Mouse (Mus musculus): ENCODE measurements at regions not wholly inside any gene's neighbourhood (a gene's known extent, or its start where the extent isn't known, plus 50 kb on each side); places are given as distances from the start of the nearest gene placed in this dataset.

DNA sequence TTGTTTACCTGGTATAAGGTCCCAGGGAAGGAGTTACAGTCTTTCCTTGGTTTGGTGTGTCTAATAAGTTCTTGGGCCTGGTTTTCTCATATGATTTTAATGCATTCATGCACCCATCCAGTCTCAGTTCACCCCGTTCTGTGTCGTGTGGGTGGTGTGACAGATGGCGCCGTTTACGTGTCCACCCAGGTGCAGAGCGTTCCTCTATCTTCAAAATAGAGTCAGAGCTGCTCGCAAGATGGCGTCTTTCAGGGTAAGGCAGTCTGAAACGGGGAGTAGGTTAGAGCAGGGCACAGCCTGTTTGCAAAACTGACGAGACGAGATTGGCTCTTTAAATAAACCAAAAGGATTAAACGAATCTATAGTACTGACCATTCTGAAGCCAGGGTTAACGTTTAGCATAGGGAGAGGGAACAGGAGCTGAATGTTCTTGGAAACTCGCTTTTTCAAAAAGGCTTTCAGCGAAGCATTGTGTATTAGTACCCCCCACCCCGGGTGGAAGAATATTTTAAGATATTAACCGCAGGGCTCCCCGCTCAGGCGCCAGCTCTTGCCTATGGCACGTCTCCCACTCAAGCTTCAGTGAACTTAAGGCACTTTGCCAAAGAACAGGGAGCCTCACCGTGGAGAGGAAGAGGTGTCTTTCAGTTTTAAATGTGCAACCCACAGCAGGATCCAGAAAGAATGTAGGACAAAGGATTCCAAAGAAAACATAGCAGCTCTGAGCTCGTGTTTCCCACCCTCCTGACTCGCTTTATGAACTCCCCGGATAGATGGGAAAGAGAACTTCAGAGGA is 241.7 kb upstream of the Pfn2 start:
- DNase-seq = no peak

DNA sequence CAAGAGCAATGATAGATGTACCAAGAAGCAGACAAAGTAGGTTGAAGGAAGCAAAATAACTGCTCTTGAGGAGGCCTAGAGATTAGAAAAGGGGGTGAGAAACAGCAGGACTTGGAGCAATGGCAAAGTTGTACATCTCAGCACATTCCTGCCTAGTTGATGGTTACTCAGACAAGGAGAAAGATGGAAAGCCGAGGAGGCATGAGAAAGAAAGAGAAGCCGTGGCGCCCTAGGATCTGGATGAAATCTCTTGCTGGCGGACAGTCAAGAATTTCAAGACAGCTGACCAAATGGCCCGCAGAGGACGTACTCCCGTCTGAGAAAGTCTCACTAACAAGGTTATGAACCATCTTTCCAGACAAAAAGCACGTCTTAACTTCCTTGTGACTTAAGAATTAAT is 242.5 kb upstream of the Pfn2 start:
- DNase-seq = no peak

DNA sequence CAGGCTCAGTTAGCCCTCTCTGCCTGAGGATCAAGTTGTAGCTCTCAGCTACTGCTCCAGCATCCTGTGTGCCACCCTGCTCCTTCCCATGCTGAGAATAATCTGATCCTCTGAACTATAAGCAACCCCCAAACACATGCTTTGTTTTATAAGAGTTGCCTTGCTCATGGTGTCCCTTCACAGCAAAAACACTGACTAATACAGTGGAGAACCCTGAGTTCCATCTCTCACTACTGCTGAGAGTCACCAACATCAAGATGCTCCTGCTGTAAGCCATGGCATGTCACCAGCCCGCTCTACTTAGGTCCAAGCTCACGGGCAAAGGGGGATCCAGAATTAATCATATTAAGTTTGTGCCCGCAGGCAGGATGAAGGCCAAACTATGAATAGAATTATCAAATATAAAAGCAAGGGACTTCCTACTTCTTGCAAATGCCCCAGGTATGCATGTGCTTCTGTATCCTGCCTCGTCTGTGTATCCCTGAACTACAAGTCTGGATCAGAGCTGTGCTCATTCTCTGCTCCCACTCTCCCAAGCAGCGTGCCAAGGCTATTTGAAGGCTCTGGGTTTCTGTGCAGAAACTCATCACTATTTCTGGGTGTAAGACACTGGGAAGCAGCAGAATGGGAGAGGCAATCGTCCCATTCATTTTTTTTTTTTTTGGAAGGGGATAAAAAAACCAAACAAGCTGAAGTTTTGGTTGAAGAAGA is 243.7 kb upstream of the Pfn2 start:
- no peak for DNase-seq

DNA sequence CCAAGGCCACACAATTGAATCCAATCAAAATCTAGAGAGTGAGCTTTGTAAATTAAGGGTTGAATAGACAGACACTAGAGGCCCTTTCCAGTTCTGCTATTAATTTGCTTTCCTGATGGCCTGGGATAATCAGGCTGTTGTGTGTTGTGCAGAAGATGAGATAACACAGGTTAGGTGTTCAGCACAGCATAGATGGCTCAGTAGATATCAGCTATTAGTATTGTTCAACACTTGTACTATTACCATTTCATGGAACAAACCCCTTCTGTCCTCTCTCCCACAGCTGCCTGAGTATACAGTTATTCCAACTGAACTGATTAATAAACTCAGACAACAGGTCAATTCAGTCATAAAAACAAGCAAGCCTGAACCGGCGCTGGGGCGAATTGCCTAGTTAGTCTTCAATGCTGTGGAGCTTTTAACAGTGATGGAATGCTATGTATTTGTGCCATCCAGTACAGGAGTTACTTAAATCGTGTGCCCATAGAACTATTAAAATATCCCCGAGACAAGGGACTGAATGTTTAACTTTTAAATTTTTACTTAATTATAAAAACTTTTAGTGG is 263.1 kb upstream of the Pfn2 start:
- DNase-seq = no peak

DNA sequence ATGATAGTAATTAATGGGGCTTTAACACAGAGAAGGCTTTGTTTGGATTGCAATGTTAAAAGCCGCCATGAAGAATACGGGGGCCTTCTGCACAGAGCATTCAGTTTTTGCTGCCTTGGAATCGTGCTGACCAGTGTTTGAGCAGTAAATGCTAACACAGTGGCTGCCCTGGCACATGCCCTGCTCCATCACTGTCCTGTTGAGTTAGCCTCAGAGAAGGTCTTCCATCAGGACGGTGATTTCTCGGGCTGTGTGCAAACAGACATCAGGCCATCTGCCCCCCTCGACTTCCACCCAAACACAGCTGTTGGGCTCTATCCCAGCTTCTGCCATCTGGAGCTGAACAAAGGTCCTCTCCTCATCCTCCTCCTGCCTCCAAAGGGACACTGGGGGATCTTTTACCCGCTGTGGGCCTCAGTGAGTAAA is 264.6 kb upstream of the Pfn2 start:
- no peak for DNase-seq

DNA sequence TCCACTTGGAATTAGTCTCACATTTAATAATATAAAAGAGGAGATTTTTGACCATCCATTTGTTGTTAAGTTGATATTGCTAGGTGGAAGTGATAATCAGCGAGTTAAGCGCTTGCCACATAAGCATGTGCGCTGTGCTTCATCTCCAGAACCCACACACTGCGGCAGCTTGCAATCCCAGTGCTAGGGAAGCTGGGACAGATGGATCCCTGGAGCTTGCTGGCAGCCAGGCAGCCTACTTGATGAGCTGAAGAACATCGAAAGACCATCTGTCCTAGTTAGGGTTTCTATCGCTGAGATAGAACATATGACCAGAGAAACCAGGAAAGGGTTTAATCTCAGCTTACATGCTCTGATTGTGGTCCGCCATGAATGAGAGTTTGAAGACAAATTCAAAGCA is 266.1 kb upstream of the Pfn2 start:
- DNase-seq = no peak

DNA sequence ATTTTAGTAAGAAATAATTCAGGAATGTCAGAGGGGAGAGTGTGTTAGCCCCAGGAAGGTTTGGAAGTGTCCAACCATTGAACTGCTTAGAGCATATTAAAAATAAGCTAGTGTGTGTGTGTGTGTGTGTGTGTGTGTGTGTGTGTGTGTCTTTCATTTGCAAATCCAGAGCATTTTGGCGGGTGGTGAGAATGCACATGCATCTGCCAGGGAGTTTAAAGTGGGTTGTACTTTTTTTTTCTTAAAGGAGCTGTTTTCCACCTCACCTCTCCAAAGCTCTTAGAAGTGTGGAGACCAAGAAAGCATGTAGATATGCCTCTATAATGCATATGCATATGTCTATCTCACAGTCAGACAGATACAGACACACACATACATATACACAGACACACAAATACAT is 267.6 kb upstream of the Pfn2 start:
- DNase-seq = no peak

DNA sequence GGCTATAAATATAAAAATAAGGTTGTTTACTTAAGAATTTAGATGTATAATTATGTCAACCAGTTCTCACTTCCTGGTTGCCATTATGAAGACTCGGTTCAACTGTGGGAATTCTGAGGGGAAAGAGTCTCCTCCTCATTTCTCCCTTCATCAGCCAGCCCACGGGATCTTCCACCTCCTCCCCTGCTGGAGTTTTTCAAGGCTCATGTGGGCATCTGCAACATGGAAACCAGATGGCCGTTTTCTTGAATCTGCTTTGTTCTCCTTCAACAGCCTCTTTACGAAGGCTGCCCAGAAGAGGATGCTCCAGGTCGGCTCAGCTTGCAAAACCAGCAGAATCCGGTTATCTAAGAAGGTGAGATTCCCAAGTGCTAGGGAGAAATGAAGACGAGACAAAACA is 269.0 kb upstream of the Pfn2 start:
- DNase-seq = no peak

DNA sequence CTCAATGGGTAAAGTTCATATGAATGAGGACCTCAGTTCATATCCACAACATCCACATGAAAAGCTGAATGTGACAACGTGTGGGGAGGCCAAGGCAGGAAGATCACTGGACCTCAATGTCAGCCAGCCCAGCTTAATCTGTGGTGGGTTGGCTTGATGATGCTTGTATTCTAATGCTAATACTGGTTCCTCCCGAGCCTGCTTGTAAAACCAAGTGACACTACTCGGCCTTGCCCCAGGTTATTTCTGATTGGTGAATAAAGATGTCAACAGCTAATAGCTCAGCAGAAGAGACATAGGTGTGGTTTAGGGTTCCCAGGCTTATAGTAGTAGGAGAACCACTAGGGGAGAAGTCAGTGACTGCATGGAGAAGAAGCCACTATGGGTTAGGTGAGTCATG is 272.2 kb upstream of the Pfn2 start:
- no peak for DNase-seq

DNA sequence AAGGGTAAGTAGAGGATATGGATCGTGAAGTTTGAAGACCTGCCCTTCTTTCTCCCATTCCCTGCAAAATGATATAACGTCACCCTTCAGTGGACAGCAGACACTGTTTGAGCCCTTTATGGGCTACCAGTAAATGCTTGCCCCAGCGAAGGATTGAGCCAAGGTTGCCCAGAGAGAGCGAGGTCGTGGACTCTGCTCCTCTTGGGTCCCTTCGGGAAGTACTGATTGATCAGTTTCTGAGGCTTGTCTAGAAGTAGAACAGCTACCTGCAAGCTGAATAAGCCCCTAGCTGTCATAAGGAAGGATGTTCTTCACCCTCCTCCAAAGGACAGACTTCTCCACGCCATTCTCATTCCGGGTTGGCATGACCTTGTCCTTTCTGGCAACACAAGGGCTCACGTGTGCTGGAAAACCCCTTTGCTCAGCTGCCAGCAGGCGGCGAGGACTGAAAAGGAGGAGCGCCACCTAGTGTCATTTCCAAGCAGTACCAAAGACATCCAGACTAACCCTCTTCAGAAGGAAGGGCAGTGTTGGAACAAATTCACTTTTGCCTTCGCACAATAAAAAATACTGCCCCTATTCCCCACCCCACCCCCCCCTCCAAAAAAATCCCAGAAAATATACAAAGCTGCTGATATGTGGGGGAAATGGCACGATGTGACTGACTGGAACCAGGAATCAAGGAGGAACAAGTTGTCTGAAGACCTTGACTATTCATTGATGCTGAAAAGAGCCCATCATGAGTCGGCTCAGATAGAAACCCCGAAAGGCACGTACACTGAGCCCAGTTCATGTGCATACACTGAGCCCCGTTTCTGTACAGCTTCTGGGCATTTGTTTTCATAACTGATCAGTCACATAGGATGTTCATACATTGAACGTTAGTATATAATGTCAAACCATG is 274.8 kb upstream of the Pfn2 start:
- peak; percentile 76 for DNase-seq

DNA sequence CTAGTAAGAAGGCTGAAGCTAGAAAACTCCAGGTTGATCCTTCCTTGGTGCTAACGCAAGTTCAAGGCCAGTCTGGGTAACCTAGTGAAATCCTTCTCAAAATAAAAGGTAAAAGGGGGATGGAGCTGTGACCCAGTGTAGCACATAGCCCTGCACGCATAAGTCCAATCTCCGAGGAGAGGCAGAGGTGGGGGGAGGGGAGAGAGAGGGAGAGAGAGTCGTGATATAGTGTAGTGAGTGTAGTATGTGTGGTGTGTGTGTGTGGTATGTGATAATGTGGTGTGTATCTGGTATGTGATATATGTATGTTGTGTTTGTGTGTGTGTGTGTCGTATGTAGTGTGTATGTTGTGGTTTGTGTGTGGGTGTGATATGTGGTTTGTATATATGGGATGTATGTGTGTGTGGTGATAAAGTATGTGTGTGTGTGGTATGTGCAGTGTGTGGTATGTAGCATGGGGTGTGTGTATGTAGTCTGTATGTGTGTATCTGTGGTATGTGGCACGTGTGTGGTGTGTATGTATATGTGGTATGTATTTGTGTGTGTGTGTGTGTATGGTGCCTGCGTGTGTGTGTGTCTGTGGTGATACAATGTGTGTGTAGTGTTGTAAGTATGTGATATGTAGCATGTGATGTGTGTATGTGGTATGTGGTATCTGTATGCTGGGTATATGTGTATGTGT is 275.7 kb upstream of the Pfn2 start:
- no peak for DNase-seq

DNA sequence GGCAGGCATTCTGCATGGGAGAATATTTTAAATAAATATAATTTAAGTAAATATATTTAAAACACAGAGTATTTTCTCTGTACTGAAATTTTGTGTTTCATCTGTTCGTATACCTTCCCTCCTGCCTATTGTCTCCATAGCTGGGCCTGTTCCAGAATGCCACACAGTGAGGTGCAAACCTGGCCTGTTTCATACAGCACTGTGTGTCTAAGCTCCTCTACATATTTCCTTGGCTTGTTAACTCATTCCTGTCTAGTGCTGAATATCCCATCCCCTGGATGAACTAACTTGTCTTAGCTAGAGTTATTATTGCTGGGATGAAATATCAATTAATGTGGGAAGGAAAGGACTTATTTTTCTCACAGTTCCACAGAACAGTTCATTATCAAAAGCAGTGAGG is 277.0 kb upstream of the Pfn2 start:
- no peak for DNase-seq

DNA sequence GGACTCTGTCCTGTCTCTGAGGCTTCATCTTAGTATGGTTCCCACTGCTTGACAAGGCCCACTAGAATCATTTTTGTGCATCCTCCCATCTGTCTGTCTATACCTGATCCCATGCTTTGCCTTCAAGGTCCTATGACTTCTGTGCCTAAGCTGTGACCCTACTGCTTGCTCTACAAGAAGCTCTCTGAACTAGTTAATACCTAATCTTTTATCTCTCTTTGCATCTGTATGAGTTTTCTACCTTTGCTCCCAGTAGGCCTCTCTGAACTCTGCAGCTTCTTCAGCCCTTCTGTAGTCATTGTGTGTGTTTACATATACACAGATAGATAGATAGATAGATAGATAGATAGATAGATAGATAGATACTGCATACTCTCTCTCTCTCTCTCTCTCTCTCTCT is 279.1 kb upstream of the Pfn2 start:
- no peak for DNase-seq

DNA sequence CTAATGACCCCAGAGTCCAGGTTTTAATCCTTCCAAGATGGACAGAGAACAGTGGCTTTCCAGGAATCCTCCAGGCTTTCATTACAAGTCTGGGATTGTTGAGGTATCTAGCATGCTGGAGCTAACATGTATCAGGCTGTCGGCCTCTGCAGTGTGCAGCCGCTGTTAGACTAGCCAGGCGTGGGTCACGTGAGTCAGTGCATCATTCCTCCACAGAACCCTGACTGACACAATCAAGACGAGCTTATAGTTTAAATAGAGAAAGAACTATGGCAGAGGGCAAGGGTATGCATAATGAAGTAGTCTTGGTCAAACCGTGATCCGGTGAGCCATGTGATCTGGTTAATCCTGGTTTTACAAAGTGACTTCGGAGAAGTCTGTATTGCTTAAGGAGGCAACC is 280.2 kb upstream of the Pfn2 start:
- DNase-seq = no peak

DNA sequence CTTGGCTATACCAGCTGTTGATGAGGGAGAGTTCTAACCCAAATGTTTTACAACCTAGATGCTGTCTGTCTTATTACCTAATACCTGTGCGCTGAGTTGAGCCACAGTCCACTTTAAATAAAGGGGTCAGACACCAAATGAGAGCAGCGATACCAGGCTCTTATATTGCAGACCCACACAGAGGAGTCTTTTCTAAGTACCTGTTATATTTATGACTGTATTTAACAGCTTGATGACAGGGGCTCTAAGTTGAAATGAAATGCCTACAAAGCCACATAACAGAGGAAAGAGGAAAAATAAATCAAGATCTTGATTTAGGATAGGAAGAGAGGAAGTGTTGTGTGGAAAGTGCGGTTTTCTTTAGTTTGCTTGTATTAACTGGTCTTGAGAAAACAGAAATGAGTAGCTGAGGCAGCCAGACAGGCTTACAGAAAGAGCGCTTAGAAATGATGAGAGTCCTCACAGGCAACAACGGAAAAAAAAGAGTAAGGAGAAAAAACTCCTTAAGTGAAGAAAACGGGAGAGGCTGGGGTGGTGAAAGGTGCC is 281.6 kb upstream of the Pfn2 start:
- DNase-seq = no peak

DNA sequence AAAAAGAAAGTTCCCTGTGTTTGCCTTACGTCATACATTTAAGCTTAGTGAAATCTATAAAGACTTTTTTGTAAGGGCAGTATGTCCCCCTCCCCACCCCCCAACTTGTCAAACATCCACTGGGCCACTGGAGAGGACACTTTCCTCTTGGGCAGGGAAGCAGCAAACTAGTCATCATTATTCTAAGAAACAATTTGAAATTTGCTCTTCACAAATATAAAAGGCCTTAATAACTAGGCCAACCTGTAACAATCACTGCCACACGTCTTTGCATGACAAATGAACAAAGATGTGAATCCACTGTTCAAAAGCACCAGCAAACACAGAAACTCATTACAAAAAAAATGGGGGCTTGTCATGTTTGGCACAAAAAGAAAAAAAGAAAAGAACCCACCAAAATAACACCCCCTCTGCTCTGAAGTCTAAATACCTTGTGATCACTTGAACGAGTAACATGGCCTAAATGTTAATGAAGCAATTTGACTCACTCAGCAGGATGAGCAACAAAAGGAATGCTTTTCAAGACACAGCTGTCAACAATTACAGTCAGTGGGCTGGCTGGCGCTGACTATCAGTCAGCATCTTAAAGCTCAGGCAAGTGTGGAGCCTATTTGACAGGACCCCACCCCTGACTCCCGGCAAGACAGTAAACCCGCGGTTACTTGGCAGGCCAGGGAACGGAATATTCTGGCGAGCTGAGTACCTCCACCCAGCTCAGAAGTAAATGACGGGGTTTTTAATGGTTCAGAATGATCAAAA is 278.7 kb upstream of the Tsc22d2 start:
- no peak for DNase-seq

DNA sequence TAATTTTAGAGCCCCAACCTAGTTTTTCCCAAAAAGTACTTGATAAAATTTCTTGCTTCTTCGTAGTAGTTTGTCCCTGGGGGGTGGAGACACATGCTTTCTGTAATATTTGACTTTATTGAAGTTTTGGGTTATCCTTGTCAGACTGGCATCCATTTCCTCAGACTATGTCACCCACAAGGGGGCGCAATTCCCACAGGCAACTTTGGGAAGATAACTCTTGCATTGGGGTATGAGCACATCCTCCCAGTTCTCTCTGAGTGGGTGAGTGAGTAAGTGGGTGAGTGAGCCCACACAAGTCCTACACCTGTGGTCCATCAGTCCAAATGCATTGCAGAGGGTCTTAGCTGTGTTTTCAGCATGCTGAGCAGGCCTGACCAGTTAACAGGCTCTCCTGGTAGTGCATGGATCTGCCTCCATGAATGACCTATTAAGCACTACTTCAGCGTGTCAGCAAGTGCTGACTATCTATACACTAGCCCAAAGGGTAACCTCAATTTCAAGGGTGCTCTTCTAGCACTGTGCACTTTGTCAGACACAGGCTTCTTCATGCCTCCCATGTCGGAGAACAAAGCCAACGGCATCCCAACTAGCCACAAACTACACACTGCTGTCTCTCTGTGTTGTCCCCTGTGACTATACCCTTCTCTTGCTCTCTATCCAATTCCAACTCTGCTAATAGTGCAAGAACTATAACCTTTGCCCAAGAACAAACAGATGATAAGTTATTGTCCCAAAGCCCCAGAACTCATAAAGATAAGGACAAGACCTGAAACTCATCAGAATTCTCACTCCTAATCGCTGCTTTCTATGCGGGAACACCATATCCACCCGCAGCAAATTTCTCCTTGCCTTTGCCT is 275.6 kb upstream of the Tsc22d2 start:
- DNase-seq = peak; percentile 73

DNA sequence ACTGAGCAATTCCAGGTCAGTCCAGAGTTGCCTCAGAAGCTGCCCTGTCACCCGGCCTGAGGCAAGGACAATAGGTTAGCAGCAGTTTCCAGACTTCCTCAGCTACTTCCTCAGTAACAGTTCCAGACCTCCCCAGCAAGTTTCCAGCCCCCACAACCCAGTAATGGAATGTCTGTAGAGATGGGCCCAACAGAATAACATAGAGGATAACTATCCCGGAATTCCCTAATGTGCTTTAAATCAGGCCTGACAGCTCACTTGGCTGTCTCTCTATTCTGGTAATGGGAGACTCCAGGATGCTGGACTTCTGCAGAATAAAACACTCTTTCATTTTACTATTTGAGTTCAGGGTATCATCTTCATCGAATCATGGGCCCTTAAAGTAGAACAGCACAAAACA is 268.4 kb upstream of the Tsc22d2 start:
- DNase-seq = no peak

DNA sequence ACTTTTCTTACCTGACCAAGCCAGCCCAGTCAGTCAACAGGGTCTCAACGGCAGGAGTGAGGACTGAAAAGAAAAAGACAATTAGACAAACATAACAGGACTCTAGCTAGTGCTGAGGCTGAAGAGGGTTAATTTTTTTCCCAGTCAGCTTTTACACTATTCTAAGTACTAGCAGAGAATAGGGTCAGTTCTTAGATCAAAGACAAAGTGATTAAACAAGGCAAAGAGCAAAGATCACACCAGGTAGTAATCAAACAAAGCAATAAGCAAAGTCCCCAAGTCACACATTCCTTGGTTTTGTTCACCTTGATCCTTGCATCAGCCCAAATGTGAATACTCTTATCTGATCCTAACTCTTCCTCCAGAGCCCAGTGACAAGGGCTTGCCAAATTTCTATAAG is 267.8 kb upstream of the Tsc22d2 start:
- no peak for DNase-seq

DNA sequence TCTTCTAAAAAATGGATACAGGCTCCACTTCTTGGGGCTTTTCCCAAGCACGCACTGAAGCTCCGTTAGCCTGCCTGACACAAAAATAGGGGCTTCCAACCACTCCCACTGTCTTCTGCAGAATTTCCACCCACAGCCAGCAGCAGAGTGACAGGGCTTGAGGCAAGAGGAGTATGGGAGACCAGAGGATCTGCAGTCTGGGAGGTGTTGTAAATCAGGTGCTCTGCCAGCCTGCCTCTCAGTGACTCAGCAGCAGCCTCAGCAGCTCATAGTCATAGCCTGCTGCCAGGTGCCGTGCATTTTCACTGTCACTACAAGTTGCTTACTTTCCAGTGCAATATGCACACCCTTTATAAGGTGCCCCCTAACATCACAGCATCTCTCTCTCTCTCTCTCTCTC is 261.4 kb upstream of the Tsc22d2 start:
- DNase-seq = no peak

Data from adrenal gland, postnatal 25 days (tissue).